Mouse (Mus musculus) heart, adult 9 months (tissue): ENCODE results near the gene Vmn2r107.

Experiments used
- DNase-seq, 2 experiments: peaks; one replicate each; pipeline ENCODE4 v3.0.0; 2022; ENCODE audit warnings: low spot score in 2 of 2

Gene Vmn2r107

DNA sequence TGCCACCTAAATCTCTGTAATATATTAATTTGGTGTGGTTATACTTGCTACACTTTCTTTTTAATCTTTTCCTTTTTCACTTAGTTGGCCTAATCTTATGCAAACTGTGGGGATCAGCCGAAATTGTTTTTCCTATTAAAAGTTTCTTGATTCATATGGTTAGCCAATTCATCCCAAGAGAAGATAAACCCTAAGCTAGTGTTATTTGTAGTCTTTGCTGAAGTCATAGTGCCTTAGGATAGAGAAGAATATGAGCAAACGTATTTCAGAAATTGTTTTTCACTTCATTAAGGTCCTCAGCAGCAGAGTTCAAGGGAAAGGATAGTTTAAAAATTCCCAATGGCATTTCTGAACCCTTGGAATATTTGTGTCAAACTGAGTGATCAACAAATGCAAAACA is at the start of gene Vmn2r107:
Vmn2r107 (plus strand) TSS at position 301 of the 400 bp plus-strand sequence.
- no peak for DNase-seq

DNA sequence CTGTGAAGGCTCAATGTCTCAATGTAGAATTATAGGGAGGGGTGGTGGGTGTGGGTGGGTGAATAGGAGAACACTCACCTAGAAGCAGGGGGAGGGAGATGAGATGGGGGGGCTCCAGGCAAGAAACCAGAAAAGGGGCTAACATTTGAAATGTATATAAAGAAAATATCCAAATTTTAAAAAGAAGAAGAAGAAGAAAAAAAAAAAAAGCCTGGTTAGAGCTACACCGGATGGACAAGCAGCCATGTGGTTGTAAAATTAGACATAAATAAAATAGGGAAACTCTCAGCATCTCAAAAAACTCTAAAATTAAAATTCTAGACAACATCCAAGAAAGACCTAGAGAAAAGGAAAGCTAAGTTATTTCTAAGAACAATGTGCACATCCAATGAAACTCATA is 39.3 kb upstream of the Vmn2r107 start:
- no peak for DNase-seq

DNA sequence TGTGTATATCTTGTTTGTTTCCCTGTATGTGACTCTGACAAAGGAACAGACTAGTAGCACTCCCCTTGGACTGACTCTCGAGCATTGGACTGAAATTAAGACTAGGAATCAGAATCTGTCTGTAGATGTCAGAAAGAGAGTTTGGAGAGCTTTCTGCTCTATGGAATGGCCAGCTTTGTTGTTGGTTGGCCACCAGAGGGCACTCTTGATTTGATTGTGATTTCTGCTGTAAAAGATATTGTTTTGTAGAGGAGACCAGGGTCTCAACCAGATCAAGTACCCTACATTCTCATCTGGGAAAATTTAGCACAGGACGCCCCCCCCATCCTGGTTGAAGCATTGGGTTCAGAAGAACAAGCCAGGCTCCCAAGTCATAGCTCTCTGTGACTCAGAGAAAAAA is 54.1 kb downstream of the Vmn2r107 start:
- DNase-seq, result no peak

DNA sequence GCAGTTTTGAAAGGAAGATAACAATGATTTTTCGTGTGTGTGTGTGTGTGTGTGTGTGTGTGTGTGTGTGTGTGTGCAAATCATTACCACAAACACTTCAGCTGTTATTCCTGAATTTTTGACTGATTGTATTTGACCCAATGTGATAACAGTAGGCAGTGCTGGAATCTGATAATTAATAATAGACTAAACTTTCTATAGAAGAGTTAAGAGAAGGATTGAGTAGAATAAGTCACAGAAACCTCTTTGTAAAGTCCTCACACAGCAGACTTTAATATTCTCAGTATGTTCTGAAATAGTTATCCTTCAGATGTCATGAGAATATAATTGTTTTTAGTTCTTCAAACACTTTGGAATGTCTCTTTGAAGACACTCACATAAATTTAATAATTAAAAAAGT is 68.8 kb downstream of the Vmn2r107 start, which contains the start of gene Vmn1r224:
Vmn1r224 (plus strand) TSS at position 301 of the 400 bp plus-strand sequence.
- DNase-seq, result no peak
